Mouse (Mus musculus): Measurements from ENCODE around the gene Babam2. TPM values are rescaled to one million over a fixed set of nuclear protein-coding genes. Genes with fewer than 3 reads are reported as not detected.
"Not testable (repeated sequence)": the region's sequence is repeated elsewhere in the genome, so short reads cannot be mapped to it uniquely, and the experiment has no call there.

The Babam2 gene
- total and polyA plus RNA-seq, 2 experiments from 2014 or later: 30.9 to 58.9 TPM

- DNase-seq (ENCODE audit: low spot score): no peak
- Histone ChIP-seq H3K4me3 (ENCODE audit: low read depth, low read length) (no peak overlapping the region), H3K9ac (replicated peaks; ENCODE audit: low read length, poor library complexity, severe bottlenecking) (no peak overlapping the region), H3K9me3 (ENCODE audit: low read length) (no peaks in the 10 kb centered on the region), H3K36me3 (ENCODE audit: insufficient read depth, low read length) (no peaks in the 10 kb centered on the region), H3K4me1 (ENCODE audit: insufficient read depth, low read length) (no peaks in the 10 kb centered on the region), H3K27ac (ENCODE audit: low read depth, low read length) (no peak overlapping the region), H3K27me3 (ENCODE audit: insufficient read depth, low read length) (no peaks in the 10 kb centered on the region), H3K4me2 (ENCODE audit: low read depth, low read length, poor library complexity, severe bottlenecking) (no peak overlapping the region)
- WGBS: 95% methylated on average over 3 of the region's 3 CpGs
- no peak for ATAC-seq (ENCODE audit: low FRiP score)
- TF ChIP-seq CTCF (IDR thresholded peaks at IDR 0.05): no peak
Measured at GRCm38 (mm10) chr5:31844856-31845255, 147.4 kb downstream of the Babam2 start.

- DNase-seq (ENCODE audit: low spot score) (no peak), ATAC-seq (ENCODE audit: low FRiP score) (no peak)
- H3K4me2 ChIP-seq (ENCODE audit: low read depth, low read length, poor library complexity, severe bottlenecking): no peak overlapping the region
- H3K4me1 ChIP-seq (ENCODE audit: insufficient read depth, low read length): no peaks in the 10 kb centered on the region
- no peak overlapping the region for H3K9ac ChIP-seq (replicated peaks; ENCODE audit: low read length, poor library complexity, severe bottlenecking)
- no peaks in the 10 kb centered on the region for H3K27me3 ChIP-seq (ENCODE audit: insufficient read depth, low read length)
- no peak overlapping the region for H3K4me3 ChIP-seq (ENCODE audit: low read depth, low read length)
- no peak for TF ChIP-seq CTCF (IDR thresholded peaks at IDR 0.05)
- no peaks in the 10 kb centered on the region for H3K9me3 ChIP-seq (ENCODE audit: low read length)
- no peaks in the 10 kb centered on the region for H3K36me3 ChIP-seq (ENCODE audit: insufficient read depth, low read length)
- no peak overlapping the region for H3K27ac ChIP-seq (ENCODE audit: low read depth, low read length)
Measured at GRCm38 (mm10) chr5:31846971-31847370, 149.5 kb downstream of the Babam2 start.

- no peak for ATAC-seq (ENCODE audit: low FRiP score)
- TF ChIP-seq CTCF (IDR thresholded peaks at IDR 0.05): no peak
- Histone ChIP-seq H3K36me3 (ENCODE audit: insufficient read depth, low read length) (no peaks in the 10 kb centered on the region), H3K9ac (replicated peaks; ENCODE audit: low read length, poor library complexity, severe bottlenecking) (no peak overlapping the region), H3K4me3 (ENCODE audit: low read depth, low read length) (no peak overlapping the region), H3K4me1 (ENCODE audit: insufficient read depth, low read length) (no peaks in the 10 kb centered on the region), H3K27ac (ENCODE audit: low read depth, low read length) (no peak overlapping the region), H3K27me3 (ENCODE audit: insufficient read depth, low read length) (no peaks in the 10 kb centered on the region), H3K9me3 (ENCODE audit: low read length) (no peaks in the 10 kb centered on the region), H3K4me2 (ENCODE audit: low read depth, low read length, poor library complexity, severe bottlenecking) (no peak overlapping the region)
- DNase-seq (ENCODE audit: low spot score): no peak
Measured at GRCm38 (mm10) chr5:31848995-31849394, 151.5 kb downstream of the Babam2 start.

GRCm38 (mm10) chr5:31852786-31853185, 155.3 kb downstream of the Babam2 start:
- no peak for TF ChIP-seq CTCF (IDR thresholded peaks at IDR 0.05)
- ATAC-seq (ENCODE audit: low FRiP score): no peak
- Histone ChIP-seq H3K9me3 (ENCODE audit: low read length) (no peaks in the 10 kb centered on the region), H3K9ac (replicated peaks; ENCODE audit: low read length, poor library complexity, severe bottlenecking) (no peak overlapping the region), H3K27ac (ENCODE audit: low read depth, low read length) (no peak overlapping the region), H3K4me2 (ENCODE audit: low read depth, low read length, poor library complexity, severe bottlenecking) (no peak overlapping the region), H3K27me3 (ENCODE audit: insufficient read depth, low read length) (no peaks in the 10 kb centered on the region), H3K4me1 (ENCODE audit: insufficient read depth, low read length) (no peaks in the 10 kb centered on the region), H3K36me3 (ENCODE audit: insufficient read depth, low read length) (no peaks in the 10 kb centered on the region), H3K4me3 (ENCODE audit: low read depth, low read length) (no peak overlapping the region)
- 91% methylated on average over 1 of the region's 1 CpGs for WGBS
- no peak for DNase-seq (ENCODE audit: low spot score)

- H3K36me3 ChIP-seq (ENCODE audit: insufficient read depth, low read length): no peaks in the 10 kb centered on the region
- no peak overlapping the region for H3K4me2 ChIP-seq (ENCODE audit: low read depth, low read length, poor library complexity, severe bottlenecking)
- 92% methylated on average over 1 of the region's 1 CpGs for WGBS
- ATAC-seq (ENCODE audit: low FRiP score): no peak
- no peaks in the 10 kb centered on the region for H3K27me3 ChIP-seq (ENCODE audit: insufficient read depth, low read length)
- no peak for DNase-seq (ENCODE audit: low spot score)
- no peak overlapping the region for H3K27ac ChIP-seq (ENCODE audit: low read depth, low read length)
- H3K9me3 ChIP-seq (ENCODE audit: low read length): no peaks in the 10 kb centered on the region
- H3K4me1 ChIP-seq (ENCODE audit: insufficient read depth, low read length): no peaks in the 10 kb centered on the region
- no peak overlapping the region for H3K9ac ChIP-seq (replicated peaks; ENCODE audit: low read length, poor library complexity, severe bottlenecking)
- no peak overlapping the region for H3K4me3 ChIP-seq (ENCODE audit: low read depth, low read length)
- no peak for TF ChIP-seq CTCF (IDR thresholded peaks at IDR 0.05)
Measured at GRCm38 (mm10) chr5:31853831-31854230, 156.3 kb downstream of the Babam2 start.

- H3K27me3 ChIP-seq (ENCODE audit: insufficient read depth, low read length); H3K9me3 ChIP-seq (ENCODE audit: low read length); DNase-seq (ENCODE audit: low spot score); ATAC-seq (ENCODE audit: low FRiP score); H3K4me1 ChIP-seq (ENCODE audit: insufficient read depth, low read length); H3K4me2 ChIP-seq (ENCODE audit: low read depth, low read length, poor library complexity, severe bottlenecking); H3K4me3 ChIP-seq (ENCODE audit: low read depth, low read length); H3K36me3 ChIP-seq (ENCODE audit: insufficient read depth, low read length); H3K27ac ChIP-seq (ENCODE audit: low read depth, low read length); H3K9ac ChIP-seq (replicated peaks; ENCODE audit: low read length, poor library complexity, severe bottlenecking): not testable (repeated sequence)
- WGBS: 91% methylated on average over 10 of the region's 10 CpGs
Measured at GRCm38 (mm10) chr5:31858877-31859276, 161.4 kb downstream of the Babam2 start.

GRCm38 (mm10) chr5:31860426-31860825, 162.9 kb downstream of the Babam2 start:
- no peaks in the 10 kb centered on the region for H3K27me3 ChIP-seq (ENCODE audit: insufficient read depth, low read length)
- no peaks in the 10 kb centered on the region for H3K4me1 ChIP-seq (ENCODE audit: insufficient read depth, low read length)
- DNase-seq (ENCODE audit: low spot score) (no peak), ATAC-seq (ENCODE audit: low FRiP score) (no peak)
- H3K9me3 ChIP-seq (ENCODE audit: low read length): no peaks in the 10 kb centered on the region
- no peak overlapping the region for H3K9ac ChIP-seq (replicated peaks; ENCODE audit: low read length, poor library complexity, severe bottlenecking)
- no peak overlapping the region for H3K4me3 ChIP-seq (ENCODE audit: low read depth, low read length)
- H3K4me2 ChIP-seq (ENCODE audit: low read depth, low read length, poor library complexity, severe bottlenecking): no peak overlapping the region
- WGBS: 69% methylated on average over 1 of the region's 1 CpGs
- TF ChIP-seq CTCF (IDR thresholded peaks at IDR 0.05): no peak
- no peak overlapping the region for H3K27ac ChIP-seq (ENCODE audit: low read depth, low read length)
- H3K36me3 ChIP-seq (ENCODE audit: insufficient read depth, low read length): no peaks in the 10 kb centered on the region
